Comparison of ENCODE assay signal across 24 mouse cellular contexts in the genomic region with DNA sequence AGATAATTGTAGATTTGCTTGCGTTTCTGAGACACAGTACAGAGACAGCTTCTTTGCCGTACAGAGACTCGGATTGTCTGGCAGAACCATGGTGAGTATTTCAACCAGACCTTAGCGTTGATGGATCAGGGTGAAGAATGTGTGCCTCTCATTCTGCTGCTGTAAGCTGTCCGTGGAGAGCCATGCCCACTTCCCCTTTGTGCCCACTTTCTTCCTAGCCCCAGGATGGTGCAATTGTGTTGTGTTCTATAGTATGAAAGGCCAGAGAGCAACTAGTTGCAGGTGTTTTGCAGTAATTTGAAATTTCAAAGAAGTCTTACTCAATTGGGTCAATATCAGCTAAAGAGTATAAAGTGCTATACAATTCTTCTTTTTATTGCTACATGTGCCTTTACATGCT. TPM values are rescaled to one million over a fixed set of nuclear protein-coding genes. Genes with fewer than 3 reads are reported as not detected.
DNase-seq lines count a peak whose midpoint lies in the region; ATAC-seq and TF ChIP-seq lines count a peak whose summit lies in the region.
"Had no signal": no experiment of that assay in that cellular context is flagged by ENCODE, and none has a peak within 500 bp of the region (broad histone marks: within the 10 kb centered on the region; RNA-seq: fewer than 3 reads in every experiment).

No protein-coding gene starts in this region.

- no peak for DNase-seq in forebrain, embryonic 10.5 days (ENCODE audit: extremely low spot score, low spot score)
- no peak for DNase-seq in forebrain, postnatal 0 days
- DNase-seq in midbrain, embryonic 10.5 days (ENCODE audit: low spot score), result no peak
- DNase-seq in kidney, postnatal 10 days, result no peak
- no peak for DNase-seq in cerebellum, postnatal 10 days
- DNase-seq: adrenal gland, adult 2 months; adrenal gland, postnatal 14 days; B cell, adult 2 months; cerebellum, adult 11-12 months; cerebellum, adult 8-10 months; gastrocnemius, postnatal 10 days; gastrocnemius, postnatal 36 days; heart, adult 11 months had no signal

- peaks cover 4% of the 10 kb centered on the region; the same call in 1 of the 2 replicates for H3K9me3 ChIP-seq in forebrain, embryonic 10.5 days
- no peaks in the 10 kb centered on the region for H3K9me3 ChIP-seq in forebrain, postnatal 0 days (ENCODE audit: low read length)
- peaks cover 5% of the 10 kb centered on the region; the same call in 1 of the 2 replicates for H3K9me3 ChIP-seq in midbrain, embryonic 10.5 days (replicated peaks)
- no peaks in the 10 kb centered on the region for H3K9me3 ChIP-seq in midbrain, embryonic 15.5 days
- H3K9me3 ChIP-seq: embryonic facial prominence, embryonic 12.5 days; embryonic facial prominence, embryonic 15.5 days; forebrain, embryonic 12.5 days; hindbrain, embryonic 15.5 days had no signal

- H3K4me3 ChIP-seq in forebrain, embryonic 10.5 days, result no peak overlapping the region
- no peak overlapping the region for H3K4me3 ChIP-seq in forebrain, postnatal 0 days (ENCODE audit: low read depth, low read length)
- no peak overlapping the region for H3K4me3 ChIP-seq in midbrain, embryonic 10.5 days
- no peak overlapping the region for H3K4me3 ChIP-seq in midbrain, embryonic 15.5 days
- H3K4me3 ChIP-seq: embryonic facial prominence, embryonic 12.5 days; embryonic facial prominence, embryonic 15.5 days; forebrain, embryonic 12.5 days; forebrain, embryonic 15.5 days; hindbrain, embryonic 15.5 days had no signal

- ATAC-seq in forebrain, postnatal 0 days, result no peak
- no peak for ATAC-seq in midbrain, embryonic 15.5 days (replicated peaks)
- peak; percentile 94 for ATAC-seq in granulocyte monocyte progenitor cell, adult 5-6 weeks (replicated peaks; ENCODE audit: poor library complexity, severe bottlenecking)
- peak; percentile 96 for ATAC-seq in megakaryocyte progenitor cell, adult 5-6 weeks (replicated peaks; ENCODE audit: poor library complexity)
- ATAC-seq: forebrain, embryonic 15.5 days had no signal

- no peak for TF ChIP-seq CTCF in forebrain, postnatal 0 days (IDR thresholded peaks at IDR 0.05; ENCODE audit: low read depth)

- H3K4me1 ChIP-seq in forebrain, embryonic 10.5 days, result peaks cover 12% of the 10 kb centered on the region
- no peaks in the 10 kb centered on the region for H3K4me1 ChIP-seq in forebrain, postnatal 0 days (ENCODE audit: insufficient read depth)
- H3K4me1 ChIP-seq in midbrain, embryonic 10.5 days, result peaks cover 15% of the 10 kb centered on the region
- H3K4me1 ChIP-seq in midbrain, embryonic 15.5 days, result 0 out of 2 replicates have a peak, but pooled peaks cover 7% of the 10 kb centered on the region
- H3K4me1 ChIP-seq: embryonic facial prominence, embryonic 12.5 days; embryonic facial prominence, embryonic 15.5 days had no signal

- peak overlapping the region; percentile 73; the same call in 1 of the 2 replicates for H3K27ac ChIP-seq in forebrain, embryonic 10.5 days
- no peak overlapping the region for H3K27ac ChIP-seq in forebrain, postnatal 0 days (ENCODE audit: low read depth, low read length)
- peak overlapping the region; percentile 78; the same call in 1 of the 2 replicates for H3K27ac ChIP-seq in midbrain, embryonic 10.5 days (replicated peaks)
- H3K27ac ChIP-seq in midbrain, embryonic 15.5 days, result no peak overlapping the region
- H3K27ac ChIP-seq: embryonic facial prominence, embryonic 12.5 days; embryonic facial prominence, embryonic 15.5 days; forebrain, embryonic 12.5 days; forebrain, embryonic 15.5 days; hindbrain, embryonic 15.5 days had no signal

- H3K36me3 ChIP-seq in forebrain, embryonic 10.5 days (replicated peaks), result no peaks in the 10 kb centered on the region
- no peaks in the 10 kb centered on the region for H3K36me3 ChIP-seq in forebrain, postnatal 0 days (ENCODE audit: insufficient read depth)
- H3K36me3 ChIP-seq in midbrain, embryonic 10.5 days, result no peaks in the 10 kb centered on the region
- no peaks in the 10 kb centered on the region for H3K36me3 ChIP-seq in midbrain, embryonic 15.5 days (replicated peaks)
- H3K36me3 ChIP-seq: embryonic facial prominence, embryonic 12.5 days; embryonic facial prominence, embryonic 15.5 days; forebrain, embryonic 12.5 days; forebrain, embryonic 15.5 days; G1E; hindbrain, embryonic 15.5 days had no signal

- H3K4me2 ChIP-seq in forebrain, postnatal 0 days (ENCODE audit: low read depth), result no peak overlapping the region
- H3K4me2 ChIP-seq in midbrain, embryonic 15.5 days, result no peak overlapping the region
- H3K4me2 ChIP-seq: embryonic facial prominence, embryonic 12.5 days; embryonic facial prominence, embryonic 15.5 days; forebrain, embryonic 12.5 days; forebrain, embryonic 15.5 days; heart, embryonic 11.5 days; hindbrain, embryonic 15.5 days had no signal

- H3K27me3 ChIP-seq in forebrain, embryonic 10.5 days (ENCODE audit: poor library complexity, severe bottlenecking), result no peaks in the 10 kb centered on the region
- no peaks in the 10 kb centered on the region for H3K27me3 ChIP-seq in forebrain, postnatal 0 days (ENCODE audit: insufficient read depth, low read length)
- no peaks in the 10 kb centered on the region for H3K27me3 ChIP-seq in midbrain, embryonic 10.5 days (ENCODE audit: low read depth, poor library complexity, severe bottlenecking)
- no peaks in the 10 kb centered on the region for H3K27me3 ChIP-seq in midbrain, embryonic 15.5 days (replicated peaks)
- H3K27me3 ChIP-seq: CH12.LX; embryonic facial prominence, embryonic 12.5 days; embryonic facial prominence, embryonic 15.5 days; forebrain, embryonic 12.5 days; forebrain, embryonic 15.5 days; hindbrain, embryonic 15.5 days had no signal

- WGBS in forebrain, embryonic 10.5 days, result 84% methylated on average over 5 of the region's 5 CpGs
- WGBS in forebrain, postnatal 0 days, result 59% methylated on average over 5 of the region's 5 CpGs
- WGBS in midbrain, embryonic 10.5 days, result 70% methylated on average over 5 of the region's 5 CpGs
- WGBS in midbrain, embryonic 15.5 days, result 57% methylated on average over 5 of the region's 5 CpGs

- H3K9ac ChIP-seq in forebrain, postnatal 0 days, result no peak overlapping the region
- no peak overlapping the region for H3K9ac ChIP-seq in midbrain, embryonic 15.5 days
- H3K9ac ChIP-seq: embryonic facial prominence, embryonic 12.5 days; embryonic facial prominence, embryonic 15.5 days; forebrain, embryonic 12.5 days; forebrain, embryonic 15.5 days; hindbrain, embryonic 15.5 days had no signal

RNA-seq across cellular contexts. Expression of a gene that starts 50.8 kb away (rescaled TPM):
- polyA plus RNA-seq in forebrain, embryonic 10.5 days (2016; fragmentation: Nextera tagmentation; extraction: Ambion mirVana), result 21.2 and 22.4 TPM in 2 replicates
- 79.3 and 97.4 TPM in 2 replicates for total RNA-seq in forebrain, postnatal 0 days (2014; rRNA removed)
- polyA plus RNA-seq in forebrain, postnatal 0 days (2015; fragmentation: Nextera tagmentation; extraction: Ambion mirVana), result 65.7 and 92.2 TPM in 2 replicates
- polyA plus RNA-seq in midbrain, embryonic 10.5 days (2016; fragmentation: Nextera tagmentation; extraction: Ambion mirVana), result 48.9 and 81.8 TPM in 2 replicates
- polyA plus RNA-seq in midbrain, embryonic 15.5 days (2015; fragmentation: Nextera tagmentation; extraction: Ambion mirVana), result 84.8 and 94.4 TPM in 2 replicates
- 0.60 and 3.1 TPM in 2 replicates for total RNA-seq in granulocyte monocyte progenitor cell, adult 5-6 weeks (2014; fragmentation: Nextera tagmentation)
- total RNA-seq in granulocyte monocyte progenitor cell, adult 5-6 weeks (2017), result 0.34 and 0.93 TPM in 2 replicates
- total RNA-seq in megakaryocyte progenitor cell, adult 5-6 weeks (2015), result 0.20 and 0.71 TPM in 2 replicates
- 0.30 TPM in 1 of 2 replicates, not detected in the other for total RNA-seq in megakaryocyte progenitor cell, adult 5-6 weeks (2017)
- total RNA-seq: CH12.LX had no signal
- polyA plus RNA-seq: G1E had no signal

Comparison
In these comparisons a context has a peak if more than half of its experiments do, and no peak if none do; other contexts are left out.
1. H3K27ac ChIP-seq: peak in forebrain, embryonic 10.5 days (single experiment) and midbrain, embryonic 10.5 days (single experiment); none in forebrain, postnatal 0 days (single experiment) and midbrain, embryonic 15.5 days (single experiment).
2. ATAC-seq: peak in granulocyte monocyte progenitor cell, adult 5-6 weeks (single experiment) and megakaryocyte progenitor cell, adult 5-6 weeks (single experiment); none in forebrain, postnatal 0 days (single experiment) and midbrain, embryonic 15.5 days (single experiment).